Mouse (Mus musculus) embryonic stem cell, embryonic (primary cell): Measurements from ENCODE around the gene Mfap4.

Experiments
- CTCF ChIA-PET, 4 experiments: fragments of 300-600 bp in 2 of 4; fragments of 350-600 bp in 2 of 4; sonication (Branson Sonifier 250); formaldehyde crosslinking; loops; one replicate each; lab custom pipeline; 2022; ENCODE audit warnings: inconsistent platforms in 2 of 4; lab: Charles Lee
- POLR2A ChIA-PET, 4 experiments: fragments of 300-600 bp in 2 of 4; fragments of 350-600 bp in 2 of 4; sonication (Branson Sonifier 250); formaldehyde crosslinking; loops; one replicate each; lab custom pipeline; 2022; ENCODE audit warnings: antibody characterized with exemption in 4 of 4, inconsistent platforms in 1 of 4; lab: Charles Lee

Mfap4 gene

DNA sequence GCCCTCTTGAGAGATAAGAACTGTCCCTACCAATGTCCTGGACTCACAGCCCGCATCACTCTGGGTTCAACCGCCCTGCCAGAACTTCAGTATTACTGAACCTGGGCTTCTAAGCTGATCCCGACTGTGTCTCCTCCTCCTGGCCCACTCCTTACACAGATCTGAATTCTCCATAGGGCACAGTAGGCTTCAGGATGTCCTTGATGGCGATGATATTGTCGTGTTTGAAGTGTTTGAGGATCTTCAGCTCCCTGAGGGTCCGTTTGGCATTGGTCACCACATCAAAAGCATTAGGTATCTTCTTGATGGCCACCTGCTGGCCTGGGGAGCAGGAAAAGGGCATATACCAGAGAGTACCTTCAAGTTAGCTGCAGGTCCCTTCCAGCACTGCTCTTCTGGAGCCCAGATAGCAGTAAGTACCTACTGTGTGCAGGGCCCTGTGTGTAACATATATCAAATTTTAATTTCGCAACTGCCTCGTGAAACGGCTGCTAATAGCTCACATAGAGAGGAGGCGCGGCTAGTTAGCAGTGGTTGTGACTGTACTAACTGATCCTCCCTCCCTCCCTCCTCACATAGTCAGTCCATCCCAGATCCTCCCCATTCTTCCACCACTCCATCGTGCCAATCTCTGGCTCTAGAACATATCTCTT is 7.6 kb downstream of the Mfap4 start:
- CTCF ChIA-PET: interaction anchor here in 3 of 4 experiments (0.7 to 1.8 kb wide), 3 partner anchors 43 to 956 kb away, joined by 3 to 5 read pairs (median 4); no protein-coding TSS in a partner anchor
- POLR2A ChIA-PET: interaction anchor here in 2 of 4 experiments (0.7 to 3.8 kb wide), 14 partner anchors 8 to 682 kb away, joined by 3 to 40 read pairs (median 8); partner anchors contain the start of genes B9d1 (in 2 of the 2), Mfap4 (in 2 of the 2), Aldh3a2 (in 1 of the 2) and Kcnj12 (in 1 of the 2)

- CTCF ChIA-PET: interaction anchor here (0.6 to 1.8 kb wide), 9 partner anchors 10 to 967 kb away, joined by 3 to 7 read pairs (median 4); no protein-coding TSS in a partner anchor
Measured at GRCm38 (mm10) chr11:61493525-61494128, 8.4 kb downstream of the Mfap4 start.

GRCm38 (mm10) chr11:61494129-61494997 is 9.1 kb downstream of the Mfap4 start, which contains the start of gene Mapk7:
Gene Mapk7 (minus strand): TSS chr11:61494406.
- ChIA-PET CTCF (interaction anchor here (0.6 to 1.8 kb wide), 14 partner anchors 10 to 968 kb away, joined by 3 to 7 read pairs (median 4); partner anchors contain the start of gene Fam83g (in 1 of the 4)), POLR2A (interaction anchor here (0.5 to 3.8 kb wide), 60 partner anchors 8 to 1151 kb away, joined by 3 to 40 read pairs (median 4); partner anchors contain the start of genes Mfap4 (in 3 of the 4), B9d1 (in 2 of the 4), Epn2 (in 1 of the 4) and Fam83g (in 1 of the 4))

More at GRCm38 (mm10) chr11:61493525-61494128, 8.4 kb downstream of the Mfap4 start:
- POLR2A ChIA-PET: interaction anchor here (0.5 to 3.8 kb wide), 50 partner anchors 7 to 1152 kb away, joined by 3 to 40 read pairs (median 4); partner anchors contain the start of genes Mfap4 (in 3 of the 4), B9d1 (in 2 of the 4), Aldh3a2 (in 1 of the 4) and Epn2 (in 1 of the 4)

- ChIA-PET POLR2A (interaction anchor here in 2 of 4 experiments (0.5 to 3.8 kb wide), 9 partner anchors 9 to 983 kb away, joined by 3 to 40 read pairs (median 3); partner anchors contain the start of genes B9d1 (in 2 of the 2), Mfap4 (in 1 of the 2), Rnf112 (in 1 of the 2) and Usp22 (in 1 of the 2)), CTCF (no interaction called here)
Measured at GRCm38 (mm10) chr11:61495528-61495927, 10.3 kb downstream of the Mfap4 start.

GRCm38 (mm10) chr11:61497490-61497889 is 12.3 kb downstream of the Mfap4 start:
- CTCF ChIA-PET: interaction anchor here in 1 of 4 experiments (0.7 kb wide), 1 partner anchor 18 kb away, joined by 5 read pairs; no protein-coding TSS in a partner anchor
- POLR2A ChIA-PET: interaction anchor here in 1 of 4 experiments (0.7 to 1.3 kb wide), 6 partner anchors 8 to 185 kb away, joined by 3 to 5 read pairs (median 5); partner anchors contain the start of gene B9d1

DNA sequence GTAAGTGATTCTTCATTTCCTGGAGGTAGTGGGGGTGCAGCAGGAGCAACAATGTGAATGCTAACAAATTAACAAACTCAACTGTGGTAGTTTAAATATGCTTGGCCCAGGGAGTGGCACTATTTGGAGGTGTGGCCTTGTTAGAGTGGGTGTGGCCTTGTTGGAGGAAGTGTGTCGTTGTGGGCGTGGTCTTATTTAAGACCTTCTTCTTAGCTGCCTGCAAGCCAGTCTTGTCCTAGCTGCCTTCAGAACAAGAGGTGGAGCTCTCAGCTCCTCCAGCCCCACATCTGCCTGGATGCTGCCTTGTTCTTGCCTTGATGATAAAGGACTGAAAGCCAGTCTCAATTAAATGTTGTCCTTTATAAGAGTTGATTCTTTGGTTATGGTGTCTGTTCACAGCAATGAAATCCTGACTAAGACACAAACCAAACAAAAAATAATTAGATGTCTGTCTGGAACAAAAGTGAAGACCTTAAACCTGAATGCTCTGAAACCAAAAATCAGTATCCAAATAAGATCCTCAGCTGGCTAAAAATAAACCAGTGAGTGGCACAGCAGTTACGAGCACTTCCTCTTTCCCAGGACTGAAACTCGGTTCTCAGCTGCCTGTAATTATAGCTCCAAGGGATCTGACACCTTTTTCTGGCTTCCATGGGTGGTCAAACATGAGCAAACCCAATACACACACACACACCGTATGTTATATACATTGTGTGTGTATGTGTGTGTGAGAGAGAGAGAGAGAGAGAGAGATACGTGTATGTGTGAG is 13.7 kb downstream of the Mfap4 start:
- POLR2A ChIA-PET: interaction anchor here in 2 of 4 experiments (1.5 to 1.6 kb wide), 2 partner anchors 15 to 324 kb away, joined by 3 read pairs; partner anchors contain the start of gene Usp22 (in 1 of the 2)
- CTCF ChIA-PET: interaction anchor here in 2 of 4 experiments (0.6 to 0.7 kb wide), 2 partner anchors 21 to 61 kb away, joined by 4 to 6 read pairs; no protein-coding TSS in a partner anchor

- CTCF ChIA-PET: interaction anchor here (0.6 to 3.0 kb wide), 23 partner anchors 9 to 493 kb away, joined by 3 to 31 read pairs (median 4); partner anchors contain the start of genes Mapk7 (in 3 of the 4), Slc47a2 (in 2 of the 4) and Rnf112 (in 1 of the 4)
- POLR2A ChIA-PET: interaction anchor here (0.5 to 4.8 kb wide), 20 partner anchors 8 to 1401 kb away, joined by 3 to 40 read pairs (median 3); partner anchors contain the start of genes Mapk7 (in 2 of the 4), Alkbh5 (in 1 of the 4) and Slc47a2 (in 1 of the 4)
Measured at GRCm38 (mm10) chr11:61503933-61504332, 18.7 kb downstream of the Mfap4 start.

- ChIA-PET POLR2A (interaction anchor here in 3 of 4 experiments (0.8 to 4.8 kb wide), 22 partner anchors 8 to 969 kb away, joined by 3 to 40 read pairs (median 4); partner anchors contain the start of genes Mapk7 (in 2 of the 3), Alkbh5 (in 1 of the 3), Mfap4 (in 1 of the 3) and Slc47a2 (in 1 of the 3)), CTCF (interaction anchor here (0.5 to 3.0 kb wide), 25 partner anchors 8 to 493 kb away, joined by 3 to 31 read pairs (median 4); partner anchors contain the start of genes Mapk7 (in 3 of the 4), Slc47a2 (in 2 of the 4) and Rnf112 (in 1 of the 4))
Measured at GRCm38 (mm10) chr11:61504713-61505257, 19.6 kb downstream of the Mfap4 start, which contains the start of gene B9d1. Gene B9d1 (plus strand): TSS chr11:61505144.

- POLR2A ChIA-PET: interaction anchor here (0.6 to 1.8 kb wide), 11 partner anchors 9 to 235 kb away, joined by 3 to 12 read pairs (median 3); partner anchors contain the start of gene Mapk7 (in 1 of the 4)
- CTCF ChIA-PET: interaction anchor here in 3 of 4 experiments (0.5 to 1.8 kb wide), 14 partner anchors 9 to 291 kb away, joined by 3 to 9 read pairs (median 4); partner anchors contain the start of gene B9d1 (in 2 of the 3)
Measured at GRCm38 (mm10) chr11:61514953-61515352, 29.7 kb downstream of the Mfap4 start.

DNA sequence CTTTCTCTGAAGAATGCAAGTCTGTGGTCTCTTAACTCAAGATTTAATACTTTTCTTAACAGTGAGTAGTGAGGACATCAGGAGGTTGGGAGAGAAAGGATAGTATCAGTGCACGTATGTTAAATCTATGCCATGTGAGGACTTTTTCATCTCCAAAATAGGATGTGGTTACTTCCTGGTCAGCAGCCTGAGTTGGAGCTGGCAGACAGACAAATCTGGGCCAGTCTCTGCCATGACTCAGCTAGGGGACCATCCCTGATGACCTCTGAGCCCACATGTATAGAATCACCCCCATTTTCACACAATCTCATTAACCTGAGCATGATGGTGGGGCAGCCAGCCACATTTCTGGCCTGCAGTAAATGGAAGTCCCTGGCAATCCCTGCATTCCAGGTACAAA is 32.7 kb downstream of the Mfap4 start:
- CTCF ChIA-PET: no interaction called here
- POLR2A ChIA-PET: interaction anchor here in 2 of 4 experiments (0.8 to 3.3 kb wide), 3 partner anchors 11 to 67 kb away, joined by 3 to 15 read pairs (median 3); no protein-coding TSS in a partner anchor

GRCm38 (mm10) chr11:61518871-61519270 is 33.6 kb downstream of the Mfap4 start:
- CTCF ChIA-PET: interaction anchor here in 2 of 4 experiments (0.5 to 1.7 kb wide), 3 partner anchors 101 to 196 kb away, joined by 3 to 4 read pairs (median 4); no protein-coding TSS in a partner anchor
- POLR2A ChIA-PET: interaction anchor here in 2 of 4 experiments (0.6 to 3.3 kb wide), 7 partner anchors 10 to 252 kb away, joined by 3 to 16 read pairs (median 4); partner anchors contain the start of gene Aldh3a2 (in 1 of the 2)

- ChIA-PET POLR2A (interaction anchor here in 3 of 4 experiments (0.6 to 2.2 kb wide), 11 partner anchors 9 to 253 kb away, joined by 3 to 16 read pairs (median 4); partner anchors contain the start of genes Mapk7 (in 2 of the 3) and Aldh3a2 (in 1 of the 3)), CTCF (interaction anchor here in 3 of 4 experiments (0.5 to 1.7 kb wide), 5 partner anchors 100 to 195 kb away, joined by 3 to 5 read pairs (median 4); no protein-coding TSS in a partner anchor)
Measured at GRCm38 (mm10) chr11:61519484-61520107, 34.4 kb downstream of the Mfap4 start.

- ChIA-PET CTCF (no interaction called here), POLR2A (interaction anchor here in 3 of 4 experiments (0.6 to 7.9 kb wide), 6 partner anchors 9 to 550 kb away, joined by 3 to 65 read pairs (median 4); no protein-coding TSS in a partner anchor)
Measured at GRCm38 (mm10) chr11:61526872-61527271, 41.6 kb downstream of the Mfap4 start.

GRCm38 (mm10) chr11:61529268-61529713 is 44.1 kb downstream of the Mfap4 start:
- CTCF ChIA-PET: interaction anchor here in 3 of 4 experiments (0.5 to 1.2 kb wide), 4 partner anchors 90 to 566 kb away, joined by 3 to 5 read pairs (median 3); no protein-coding TSS in a partner anchor

More at GRCm38 (mm10) chr11:61529268-61529713, 44.1 kb downstream of the Mfap4 start:
- POLR2A ChIA-PET: interaction anchor here in 3 of 4 experiments (0.6 to 7.9 kb wide), 29 partner anchors 9 to 324 kb away, joined by 3 to 65 read pairs (median 4); partner anchors contain the start of genes Epn2 (in 2 of the 3), Aldh3a2 (in 1 of the 3), B9d1 (in 1 of the 3) and Fam83g (in 1 of the 3)
